Mouse (Mus musculus): Measurements from ENCODE around the gene Efcab2. TPM values are rescaled to one million over a fixed set of nuclear protein-coding genes. Genes with fewer than 3 reads are reported as not detected.

Efcab2 gene
- polyA plus RNA-seq, 1 experiment from 2014 or later: 2.0 TPM

DNA sequence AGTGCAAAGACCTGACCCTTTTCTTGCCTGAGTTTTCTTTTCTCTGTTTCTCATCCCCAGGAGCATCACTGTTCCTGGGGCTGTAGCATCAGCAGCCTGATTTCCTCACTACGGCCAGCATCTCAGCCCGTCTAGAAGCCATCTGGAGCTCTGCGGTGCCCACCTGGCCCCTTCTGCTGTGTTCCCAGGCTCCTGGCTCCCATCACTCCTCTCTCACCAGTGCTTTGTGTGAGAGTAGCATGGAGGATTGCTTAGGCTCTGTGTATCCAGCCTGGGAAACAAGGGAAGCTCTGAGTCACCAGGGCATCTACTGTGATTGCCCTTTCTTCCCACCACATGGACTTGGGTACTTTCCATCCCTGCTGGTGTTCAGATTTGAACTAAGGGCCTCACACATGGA, 48.2 kb downstream of the Efcab2 start:
- ATAC-seq: no peak
- 97% methylated on average over 3 of the region's 3 CpGs for WGBS (ENCODE audit: insufficient replicate concordance)

DNA sequence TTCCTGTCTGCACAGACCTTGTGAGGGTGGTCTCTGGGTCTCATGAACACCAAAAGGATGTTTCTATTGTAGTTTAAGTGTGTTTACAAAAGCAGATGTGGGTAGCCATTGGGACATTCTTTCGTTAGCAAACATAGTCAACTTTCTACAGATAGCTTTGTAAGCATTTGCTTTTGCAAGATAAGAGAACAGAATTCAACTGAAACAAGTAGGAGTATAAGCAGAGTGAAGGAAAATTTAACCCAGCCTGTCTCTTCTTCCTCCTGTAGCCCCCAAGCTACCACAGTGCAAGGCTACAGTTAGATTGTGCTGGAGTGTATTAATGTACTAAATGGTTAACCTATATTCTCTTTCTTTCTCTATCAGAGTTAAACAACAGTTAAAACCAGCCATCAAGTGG, 49.2 kb downstream of the Efcab2 start:
- H3K4me1 ChIP-seq (ENCODE audit: insufficient read depth): no peaks in the 10 kb centered on the region
- TF ChIP-seq EP300 (IDR thresholded peaks at IDR 0.05; ENCODE audit: low read depth) (peak; percentile 63), CTCF (IDR thresholded peaks at IDR 0.05; ENCODE audit: low read depth) (no peak)
- DNase-seq (no peak), ATAC-seq (no peak)
- H3K9me3 ChIP-seq (ENCODE audit: low read length): no peaks in the 10 kb centered on the region
- no peaks in the 10 kb centered on the region for H3K27me3 ChIP-seq (ENCODE audit: insufficient read depth, low read length)
- no peak overlapping the region for H3K4me2 ChIP-seq (ENCODE audit: low read depth, low read length)
- 27% methylated on average over 1 of the region's 1 CpGs for WGBS (ENCODE audit: insufficient replicate concordance)
- no peak overlapping the region for H3K27ac ChIP-seq (ENCODE audit: low read depth)
- no peak overlapping the region for H3K9ac ChIP-seq (replicated peaks)
- H3K36me3 ChIP-seq (replicated peaks; ENCODE audit: insufficient read depth, low read length): no peaks in the 10 kb centered on the region
- H3K4me3 ChIP-seq (ENCODE audit: low read depth, low read length): no peak overlapping the region

More for the DNA sequence above, 48.2 kb downstream of the Efcab2 start:
- Histone ChIP-seq H3K4me1 (ENCODE audit: insufficient read depth) (no peaks in the 10 kb centered on the region), H3K9me3 (ENCODE audit: low read length) (no peaks in the 10 kb centered on the region), H3K36me3 (replicated peaks; ENCODE audit: insufficient read depth, low read length) (no peaks in the 10 kb centered on the region), H3K9ac (replicated peaks) (no peak overlapping the region), H3K4me3 (ENCODE audit: low read depth, low read length) (no peak overlapping the region), H3K27me3 (ENCODE audit: insufficient read depth, low read length) (no peaks in the 10 kb centered on the region), H3K27ac (ENCODE audit: low read depth) (no peak overlapping the region), H3K4me2 (ENCODE audit: low read depth, low read length) (no peak overlapping the region)
- no peak for TF ChIP-seq EP300 (IDR thresholded peaks at IDR 0.05; ENCODE audit: low read depth)
- no peak for TF ChIP-seq CTCF (IDR thresholded peaks at IDR 0.05; ENCODE audit: low read depth)
- no peak for DNase-seq

DNA sequence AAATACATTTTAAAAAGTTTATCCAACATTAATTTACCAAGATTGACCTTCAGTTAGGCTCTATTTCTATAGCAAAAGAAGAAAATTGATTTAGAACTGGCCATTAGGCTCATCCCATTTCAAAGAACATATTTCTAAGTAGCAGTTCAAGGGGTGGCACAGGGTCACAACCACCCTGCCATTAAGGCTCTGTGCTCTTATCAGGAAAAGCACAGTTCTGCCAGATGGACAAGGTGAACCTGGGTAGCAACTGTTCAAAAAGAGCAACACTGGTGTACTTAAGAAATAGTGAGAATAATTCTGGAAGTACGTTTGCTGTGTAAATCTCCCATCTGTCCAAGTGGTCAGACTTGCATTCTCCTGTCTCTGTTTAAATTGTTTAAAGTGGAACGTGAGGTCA, 52.1 kb downstream of the Efcab2 start:
- ATAC-seq (no peak), DNase-seq (no peak)
- Histone ChIP-seq H3K4me1 (ENCODE audit: insufficient read depth) (no peaks in the 10 kb centered on the region), H3K27me3 (ENCODE audit: insufficient read depth, low read length) (no peaks in the 10 kb centered on the region), H3K4me3 (ENCODE audit: low read depth, low read length) (no peak overlapping the region), H3K9me3 (ENCODE audit: low read length) (no peaks in the 10 kb centered on the region), H3K36me3 (replicated peaks; ENCODE audit: insufficient read depth, low read length) (no peaks in the 10 kb centered on the region), H3K27ac (ENCODE audit: low read depth) (no peak overlapping the region), H3K4me2 (ENCODE audit: low read depth, low read length) (no peak overlapping the region), H3K9ac (replicated peaks) (no peak overlapping the region)
- TF ChIP-seq EP300 (IDR thresholded peaks at IDR 0.05; ENCODE audit: low read depth) (no peak), CTCF (IDR thresholded peaks at IDR 0.05; ENCODE audit: low read depth) (no peak)
- 70% methylated on average over 2 of the region's 2 CpGs for WGBS (ENCODE audit: insufficient replicate concordance)

DNA sequence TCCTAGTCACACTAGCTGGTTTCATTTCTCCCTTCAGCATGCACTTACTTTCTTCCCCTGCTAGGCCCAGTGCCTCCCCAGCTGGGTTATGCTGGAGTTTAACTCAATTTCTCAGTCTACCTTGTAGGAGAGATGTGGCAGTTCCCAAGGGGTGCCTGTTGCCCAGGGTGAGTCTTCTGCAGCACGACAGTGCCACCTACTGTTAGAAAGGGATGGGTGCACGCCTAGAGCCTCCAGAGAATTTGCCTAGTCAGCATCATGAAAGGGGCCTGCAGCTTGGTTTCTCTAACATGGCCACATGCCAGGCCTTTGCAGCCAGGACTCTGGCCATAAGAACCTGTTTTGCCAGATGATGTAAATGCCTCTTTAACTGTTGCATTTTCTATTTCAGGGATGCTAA, 57.8 kb downstream of the Efcab2 start:
- 0 out of 2 replicates have a peak, but pooled peaks have one; percentile 7 for TF ChIP-seq EP300 (IDR thresholded peaks at IDR 0.05; ENCODE audit: low read depth)
- TF ChIP-seq CTCF (IDR thresholded peaks at IDR 0.05; ENCODE audit: low read depth): peak; percentile 98

DNA sequence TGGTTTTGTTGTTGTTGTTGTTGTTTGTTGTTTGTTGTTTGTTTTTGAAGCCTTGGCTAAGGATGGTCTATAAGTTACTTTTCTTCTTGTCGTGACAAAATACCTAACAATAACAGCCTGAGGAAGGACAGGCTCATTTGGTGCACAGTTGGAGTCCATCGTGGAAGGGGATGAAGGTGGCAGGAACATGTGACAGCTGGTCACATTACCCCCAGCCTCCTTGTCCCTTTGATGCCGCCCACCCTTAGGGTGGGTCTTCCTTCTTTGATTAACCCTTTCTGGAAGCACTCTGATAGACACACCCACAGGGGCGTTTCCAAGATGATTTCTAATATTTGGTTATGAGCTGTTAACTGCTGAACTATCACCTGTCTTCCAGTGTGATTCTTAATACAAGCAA, 58.3 kb downstream of the Efcab2 start:
- 46% methylated on average over 4 of the region's 4 CpGs for WGBS (ENCODE audit: insufficient replicate concordance)

More for the DNA sequence above, 57.8 kb downstream of the Efcab2 start:
- peak; percentile 95 for ATAC-seq
- DNase-seq: peak; percentile 84
- WGBS (ENCODE audit: insufficient replicate concordance): 2% methylated on average over 2 of the region's 2 CpGs
- no peaks in the 10 kb centered on the region for H3K27me3 ChIP-seq (ENCODE audit: insufficient read depth, low read length)
- H3K27ac ChIP-seq (ENCODE audit: low read depth): no peak overlapping the region
- H3K4me2 ChIP-seq (ENCODE audit: low read depth, low read length): no peak overlapping the region
- no peaks in the 10 kb centered on the region for H3K36me3 ChIP-seq (replicated peaks; ENCODE audit: insufficient read depth, low read length)
- H3K4me1 ChIP-seq (ENCODE audit: insufficient read depth): no peaks in the 10 kb centered on the region
- H3K9me3 ChIP-seq (ENCODE audit: low read length): no peaks in the 10 kb centered on the region
- H3K9ac ChIP-seq (replicated peaks): no peak overlapping the region
- no peak overlapping the region for H3K4me3 ChIP-seq (ENCODE audit: low read depth, low read length)

DNA sequence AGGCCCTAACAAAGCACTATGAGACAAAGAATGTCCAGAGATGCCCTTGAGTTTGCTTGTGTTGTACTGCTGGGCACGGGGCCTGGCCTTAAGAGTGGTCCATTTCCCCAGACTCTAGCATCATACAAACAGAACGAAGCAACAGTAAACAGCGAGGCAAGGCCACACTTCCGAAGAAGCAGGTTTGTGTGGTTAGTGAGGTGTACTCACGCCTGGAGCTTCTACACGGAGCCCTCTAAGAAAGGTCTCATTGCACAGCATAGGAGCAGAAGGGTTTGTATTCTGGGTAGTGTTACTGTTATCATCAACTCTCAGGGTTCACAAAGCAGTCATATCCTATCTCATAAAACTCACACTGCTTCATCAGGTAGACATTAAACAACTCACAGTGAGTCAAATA, 61.7 kb downstream of the Efcab2 start:
- TF ChIP-seq CTCF (IDR thresholded peaks at IDR 0.05; ENCODE audit: low read depth): no peak
- no peak for TF ChIP-seq EP300 (IDR thresholded peaks at IDR 0.05; ENCODE audit: low read depth)
- DNase-seq: no peak
- Histone ChIP-seq H3K9me3 (ENCODE audit: low read length) (no peaks in the 10 kb centered on the region), H3K27me3 (ENCODE audit: insufficient read depth, low read length) (no peaks in the 10 kb centered on the region), H3K4me2 (ENCODE audit: low read depth, low read length) (no peak overlapping the region), H3K9ac (replicated peaks) (no peak overlapping the region), H3K27ac (ENCODE audit: low read depth) (no peak overlapping the region), H3K4me1 (ENCODE audit: insufficient read depth) (no peaks in the 10 kb centered on the region), H3K4me3 (ENCODE audit: low read depth, low read length) (no peak overlapping the region), H3K36me3 (replicated peaks; ENCODE audit: insufficient read depth, low read length) (no peaks in the 10 kb centered on the region)
- WGBS (ENCODE audit: insufficient replicate concordance): 74% methylated on average over 6 of the region's 6 CpGs
- no peak for ATAC-seq

More for the DNA sequence above, 58.3 kb downstream of the Efcab2 start:
- no peak overlapping the region for H3K27ac ChIP-seq (ENCODE audit: low read depth)
- H3K4me1 ChIP-seq (ENCODE audit: insufficient read depth): no peaks in the 10 kb centered on the region
- no peak overlapping the region for H3K9ac ChIP-seq (replicated peaks)
- TF ChIP-seq CTCF (IDR thresholded peaks at IDR 0.05; ENCODE audit: low read depth) (no peak), EP300 (IDR thresholded peaks at IDR 0.05; ENCODE audit: low read depth) (no peak)
- H3K4me3 ChIP-seq (ENCODE audit: low read depth, low read length): no peak overlapping the region
- DNase-seq: no peak
- no peaks in the 10 kb centered on the region for H3K36me3 ChIP-seq (replicated peaks; ENCODE audit: insufficient read depth, low read length)
- no peak overlapping the region for H3K4me2 ChIP-seq (ENCODE audit: low read depth, low read length)
- H3K9me3 ChIP-seq (ENCODE audit: low read length): no peaks in the 10 kb centered on the region
- H3K27me3 ChIP-seq (ENCODE audit: insufficient read depth, low read length): no peaks in the 10 kb centered on the region
- 0 out of 2 replicates have a peak, but pooled peaks have one; percentile 15 for ATAC-seq

DNA sequence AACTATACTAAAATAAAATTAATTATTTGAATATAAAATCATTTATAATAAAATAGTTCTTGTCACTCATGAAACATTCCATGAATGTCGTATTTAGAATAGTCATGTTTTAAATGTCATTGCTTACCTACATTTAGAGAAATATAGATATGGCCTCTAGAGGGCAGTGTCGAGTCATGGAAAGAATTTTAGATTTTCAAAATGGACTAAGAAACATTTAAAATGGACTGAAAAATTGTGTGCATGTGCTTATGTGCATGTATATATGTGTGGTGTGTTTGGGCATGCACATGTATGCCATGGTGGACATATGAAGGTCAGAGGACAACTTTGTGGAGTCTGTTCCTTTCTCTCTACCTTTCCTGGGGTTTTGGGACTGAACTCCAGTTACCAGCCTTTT, 62.4 kb downstream of the Efcab2 start:
- DNase-seq: no peak
- WGBS (ENCODE audit: insufficient replicate concordance): 7% methylated on average over 2 of the region's 2 CpGs

More for the DNA sequence above, 62.4 kb downstream of the Efcab2 start:
- no peaks in the 10 kb centered on the region for H3K36me3 ChIP-seq (replicated peaks; ENCODE audit: insufficient read depth, low read length)
- H3K4me1 ChIP-seq (ENCODE audit: insufficient read depth): no peaks in the 10 kb centered on the region
- H3K27me3 ChIP-seq (ENCODE audit: insufficient read depth, low read length): no peaks in the 10 kb centered on the region
- no peak for ATAC-seq
- H3K9ac ChIP-seq (replicated peaks): no peak overlapping the region
- H3K27ac ChIP-seq (ENCODE audit: low read depth): no peak overlapping the region
- no peak overlapping the region for H3K4me3 ChIP-seq (ENCODE audit: low read depth, low read length)
- TF ChIP-seq EP300 (IDR thresholded peaks at IDR 0.05; ENCODE audit: low read depth) (no peak), CTCF (IDR thresholded peaks at IDR 0.05; ENCODE audit: low read depth) (peak; percentile 71)
- no peak overlapping the region for H3K4me2 ChIP-seq (ENCODE audit: low read depth, low read length)
- no peaks in the 10 kb centered on the region for H3K9me3 ChIP-seq (ENCODE audit: low read length)

Data from liver, postnatal 0 days (tissue).